Mouse (Mus musculus): ENCODE measurements around the gene Gga3. TPM values are rescaled to one million over a fixed set of nuclear protein-coding genes. Genes with fewer than 3 reads are reported as not detected.
"Not testable (repeated sequence)": the region's sequence is repeated elsewhere in the genome, so short reads cannot be mapped to it uniquely, and the experiment has no call there.

Gga3 gene
- 29.6 and 33.3 TPM in 2 replicates for polyA plus RNA-seq (2016; fragmentation: Nextera tagmentation; extraction: Ambion mirVana)

- DNase-seq (ENCODE audit: low spot score), result peak; percentile 93
- peaks cover 60% of the 10 kb centered on the region for H3K36me3 ChIP-seq (replicated peaks)
- peak within 1 kb of the TSS; percentile 72 for H3K4me3 ChIP-seq
- peaks cover 25% of the 10 kb centered on the region for H3K4me1 ChIP-seq
- no peaks in the 10 kb centered on the region for H3K27me3 ChIP-seq (replicated peaks; ENCODE audit: low read depth, poor library complexity, severe bottlenecking)
- WGBS, result under 1% methylated on average over 93 of the region's 93 CpGs
- no peaks in the 10 kb centered on the region for H3K9me3 ChIP-seq
- H3K27ac ChIP-seq (replicated peaks), result peak within 1 kb of the TSS; percentile 98
Observed at GRCm38 (mm10) chr11:115603476-115604303, at the start of gene Gga3, which contains the start of gene Mrps7. Gga3 (minus strand) TSS chr11:115604051. Mrps7 (plus strand) TSS chr11:115603925.

- no peak for DNase-seq (ENCODE audit: low spot score)
- Histone ChIP-seq H3K4me3 (no peak overlapping the region), H3K27ac (replicated peaks) (no peak overlapping the region), H3K9me3 (no peaks in the 10 kb centered on the region), H3K4me1 (no peaks in the 10 kb centered on the region), H3K36me3 (replicated peaks) (peaks cover 61% of the 10 kb centered on the region), H3K27me3 (replicated peaks; ENCODE audit: low read depth, poor library complexity, severe bottlenecking) (no peaks in the 10 kb centered on the region)
- WGBS, result 91% methylated on average over 3 of the region's 3 CpGs
Observed at GRCm38 (mm10) chr11:115653194-115653593, 49.3 kb upstream of the Gga3 start.

- Histone ChIP-seq H3K9me3 (no peaks in the 10 kb centered on the region), H3K4me1 (no peaks in the 10 kb centered on the region), H3K4me3 (no peak overlapping the region), H3K27ac (replicated peaks) (no peak overlapping the region), H3K27me3 (replicated peaks; ENCODE audit: low read depth, poor library complexity, severe bottlenecking) (no peaks in the 10 kb centered on the region), H3K36me3 (replicated peaks) (peaks cover 72% of the 10 kb centered on the region)
- no peak for DNase-seq (ENCODE audit: low spot score)
- 88% methylated on average over 3 of the region's 3 CpGs for WGBS
Observed at GRCm38 (mm10) chr11:115651680-115652079, 47.8 kb upstream of the Gga3 start.

GRCm38 (mm10) chr11:115649706-115650105 is 45.9 kb upstream of the Gga3 start:
- DNase-seq (ENCODE audit: low spot score), result no peak
- WGBS, result 66% methylated on average over 10 of the region's 10 CpGs

GRCm38 (mm10) chr11:115647459-115647858 is 43.6 kb upstream of the Gga3 start:
- Histone ChIP-seq H3K4me3 (no peak overlapping the region), H3K36me3 (replicated peaks) (peaks cover 78% of the 10 kb centered on the region), H3K9me3 (no peaks in the 10 kb centered on the region), H3K4me1 (no peaks in the 10 kb centered on the region), H3K27ac (replicated peaks) (no peak overlapping the region), H3K27me3 (replicated peaks; ENCODE audit: low read depth, poor library complexity, severe bottlenecking) (no peaks in the 10 kb centered on the region)
- 57% methylated on average over 6 of the region's 6 CpGs for WGBS
- DNase-seq (ENCODE audit: low spot score), result peak; percentile 47

More at GRCm38 (mm10) chr11:115649706-115650105, 45.9 kb upstream of the Gga3 start:
- H3K4me3 ChIP-seq, result no peak overlapping the region
- no peaks in the 10 kb centered on the region for H3K27me3 ChIP-seq (replicated peaks; ENCODE audit: low read depth, poor library complexity, severe bottlenecking)
- peaks cover 77% of the 10 kb centered on the region for H3K36me3 ChIP-seq (replicated peaks)
- H3K27ac ChIP-seq (replicated peaks), result no peak overlapping the region
- H3K9me3 ChIP-seq, result no peaks in the 10 kb centered on the region
- H3K4me1 ChIP-seq, result no peaks in the 10 kb centered on the region

GRCm38 (mm10) chr11:115646439-115646838 is 42.6 kb upstream of the Gga3 start:
- H3K27me3 ChIP-seq (replicated peaks; ENCODE audit: low read depth, poor library complexity, severe bottlenecking), result no peaks in the 10 kb centered on the region
- WGBS, result 92% methylated on average over 9 of the region's 9 CpGs
- H3K4me1 ChIP-seq, result peaks cover under 1% of the 10 kb centered on the region
- no peak overlapping the region for H3K27ac ChIP-seq (replicated peaks)
- no peak overlapping the region for H3K4me3 ChIP-seq
- H3K9me3 ChIP-seq, result no peaks in the 10 kb centered on the region
- DNase-seq (ENCODE audit: low spot score), result no peak
- peaks cover 73% of the 10 kb centered on the region for H3K36me3 ChIP-seq (replicated peaks)

- H3K36me3 ChIP-seq (replicated peaks), result peaks cover 67% of the 10 kb centered on the region
- not testable (repeated sequence) for DNase-seq (ENCODE audit: low spot score); H3K4me1 ChIP-seq; H3K4me3 ChIP-seq; H3K9me3 ChIP-seq; H3K27ac ChIP-seq (replicated peaks); H3K27me3 ChIP-seq (replicated peaks; ENCODE audit: low read depth, poor library complexity, severe bottlenecking)
- 87% methylated on average over 14 of the region's 14 CpGs for WGBS
Observed at GRCm38 (mm10) chr11:115645498-115645897, 41.6 kb upstream of the Gga3 start.

GRCm38 (mm10) chr11:115644308-115644707 is 40.5 kb upstream of the Gga3 start:
- no peak for DNase-seq (ENCODE audit: low spot score)
- Histone ChIP-seq H3K4me1 (peaks cover 8% of the 10 kb centered on the region), H3K27me3 (replicated peaks; ENCODE audit: low read depth, poor library complexity, severe bottlenecking) (no peaks in the 10 kb centered on the region), H3K36me3 (replicated peaks) (peaks cover 59% of the 10 kb centered on the region), H3K4me3 (no peak overlapping the region), H3K27ac (replicated peaks) (no peak overlapping the region), H3K9me3 (no peaks in the 10 kb centered on the region)
- 95% methylated on average over 13 of the region's 13 CpGs for WGBS

GRCm38 (mm10) chr11:115643265-115643664 is 39.4 kb upstream of the Gga3 start:
- Histone ChIP-seq H3K27ac (replicated peaks) (no peak overlapping the region), H3K4me3 (no peak overlapping the region), H3K27me3 (replicated peaks; ENCODE audit: low read depth, poor library complexity, severe bottlenecking) (no peaks in the 10 kb centered on the region), H3K36me3 (replicated peaks) (peaks cover 48% of the 10 kb centered on the region), H3K4me1 (peaks cover 8% of the 10 kb centered on the region), H3K9me3 (no peaks in the 10 kb centered on the region)
- DNase-seq (ENCODE audit: low spot score), result no peak
- 80% methylated on average over 10 of the region's 10 CpGs for WGBS

GRCm38 (mm10) chr11:115642705-115643104 is 38.9 kb upstream of the Gga3 start:
- Histone ChIP-seq H3K27me3 (replicated peaks; ENCODE audit: low read depth, poor library complexity, severe bottlenecking) (no peaks in the 10 kb centered on the region), H3K4me3 (no peak overlapping the region), H3K4me1 (peaks cover 8% of the 10 kb centered on the region), H3K9me3 (no peaks in the 10 kb centered on the region), H3K36me3 (replicated peaks) (peaks cover 44% of the 10 kb centered on the region), H3K27ac (replicated peaks) (no peak overlapping the region)
- WGBS, result 93% methylated on average over 2 of the region's 2 CpGs
- no peak for DNase-seq (ENCODE audit: low spot score)

- Histone ChIP-seq H3K4me3 (no peak overlapping the region), H3K27me3 (replicated peaks; ENCODE audit: low read depth, poor library complexity, severe bottlenecking) (no peaks in the 10 kb centered on the region), H3K36me3 (replicated peaks) (peaks cover 37% of the 10 kb centered on the region), H3K9me3 (no peaks in the 10 kb centered on the region), H3K4me1 (peaks cover 8% of the 10 kb centered on the region), H3K27ac (replicated peaks) (no peak overlapping the region)
- WGBS, result 88% methylated on average over 4 of the region's 4 CpGs
- no peak for DNase-seq (ENCODE audit: low spot score)
Observed at GRCm38 (mm10) chr11:115641664-115642036, 37.8 kb upstream of the Gga3 start.

- H3K27me3 ChIP-seq (replicated peaks; ENCODE audit: low read depth, poor library complexity, severe bottlenecking), result no peaks in the 10 kb centered on the region
- DNase-seq (ENCODE audit: low spot score), result no peak
- peaks cover 8% of the 10 kb centered on the region for H3K4me1 ChIP-seq
- H3K9me3 ChIP-seq, result no peaks in the 10 kb centered on the region
- H3K36me3 ChIP-seq (replicated peaks), result peaks cover 32% of the 10 kb centered on the region
- H3K27ac ChIP-seq (replicated peaks), result 0 out of 2 replicates have a peak overlapping the region, but pooled peaks have one; percentile 24
- peak overlapping the region; percentile 8; the same call in 1 of the 2 replicates for H3K4me3 ChIP-seq
- WGBS, result 47% methylated on average over 14 of the region's 14 CpGs
Observed at GRCm38 (mm10) chr11:115640978-115641663, 37.3 kb upstream of the Gga3 start.
